ENCODE assay signal across 24 mouse cellular contexts in the genomic region with DNA sequence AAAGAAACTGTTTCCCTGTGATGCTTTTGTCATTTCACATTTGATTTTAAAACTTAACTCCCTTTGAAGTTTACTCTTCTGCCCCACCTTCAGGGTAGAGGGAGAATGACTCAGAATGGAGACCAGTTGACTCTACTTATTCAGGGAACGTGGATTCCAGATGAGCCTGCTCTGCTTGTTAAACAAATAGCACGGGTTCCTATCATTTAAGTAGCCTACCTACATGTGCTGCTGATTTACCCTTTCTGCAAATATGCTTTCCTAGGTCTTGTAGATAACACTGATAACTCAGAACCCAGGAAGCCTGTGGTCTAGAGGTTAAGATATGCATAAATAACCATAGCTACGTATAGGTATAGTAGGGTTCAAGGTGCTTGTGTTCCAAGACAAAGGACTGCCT. TPM values are rescaled to one million over a fixed set of nuclear protein-coding genes. Genes with fewer than 3 reads are reported as not detected.
DNase-seq lines count a peak whose midpoint lies in the region; ATAC-seq and TF ChIP-seq lines count a peak whose summit lies in the region.
"Had no signal": no experiment of that assay in that cellular context is flagged by ENCODE, and none has a peak within 500 bp of the region (broad histone marks: within the 10 kb centered on the region; RNA-seq: fewer than 3 reads in every experiment).

No protein-coding gene starts in this region.

- no peaks in the 10 kb centered on the region for H3K27me3 ChIP-seq in liver, embryonic 14.5 days (ENCODE audit: control insufficient read depth, insufficient read depth, low read length)
- no peaks in the 10 kb centered on the region for H3K27me3 ChIP-seq in liver, postnatal 0 days (ENCODE audit: insufficient read depth, low read length)
- H3K27me3 ChIP-seq in stomach, embryonic 15.5 days (replicated peaks) = no peaks in the 10 kb centered on the region
- H3K27me3 ChIP-seq: forebrain, embryonic 15.5 days; heart, embryonic 13.5 days; megakaryocyte, embryonic 14.5 days; neural tube, embryonic 13.5 days had no signal

- H3K4me2 ChIP-seq in liver, embryonic 14.5 days (ENCODE audit: low read depth) = no peak overlapping the region
- H3K4me2 ChIP-seq in liver, postnatal 0 days (ENCODE audit: low read depth, low read length) = no peak overlapping the region
- H3K4me2 ChIP-seq in stomach, embryonic 15.5 days = no peak overlapping the region
- H3K4me2 ChIP-seq: forebrain, embryonic 15.5 days; heart, embryonic 13.5 days; neural tube, embryonic 13.5 days had no signal

- ATAC-seq in liver, embryonic 14.5 days (ENCODE audit: insufficient read depth) = no peak
- ATAC-seq in liver, postnatal 0 days = no peak
- ATAC-seq in CD4-positive, CD25-positive, alpha-beta regulatory T cell, adult 4 months = peak; percentile 35
- ATAC-seq in stomach, embryonic 15.5 days (ENCODE audit: insufficient read depth, low FRiP score, low read depth) = peak; percentile 67
- ATAC-seq: forebrain, embryonic 15.5 days; lung, postnatal 0 days had no signal

- no peak for TF ChIP-seq CTCF in liver, embryonic 14.5 days (IDR thresholded peaks at IDR 0.05; ENCODE audit: low read depth)
- TF ChIP-seq CTCF in liver, postnatal 0 days (IDR thresholded peaks at IDR 0.05; ENCODE audit: low read depth) = no peak

- H3K9ac ChIP-seq in liver, embryonic 14.5 days (replicated peaks) = no peak overlapping the region
- no peak overlapping the region for H3K9ac ChIP-seq in liver, postnatal 0 days (replicated peaks)
- no peak overlapping the region for H3K9ac ChIP-seq in stomach, embryonic 15.5 days
- H3K9ac ChIP-seq: forebrain, embryonic 15.5 days; heart, embryonic 13.5 days; neural tube, embryonic 13.5 days had no signal

- intact Hi-C loops in left cerebral cortex, postnatal 10 days (cut with DNase I) = no loop called here

- peaks cover 8 to 14% of the 10 kb centered on the region in 2 experiments for H3K4me1 ChIP-seq in liver, embryonic 14.5 days (replicated peaks; ENCODE audit: control insufficient read depth in 2 of 2, insufficient read depth in 2 of 2, low read length in 1 of 2)
- peaks cover 6% of the 10 kb centered on the region for H3K4me1 ChIP-seq in liver, postnatal 0 days (ENCODE audit: insufficient read depth)
- no peaks in the 10 kb centered on the region for H3K4me1 ChIP-seq in stomach, embryonic 15.5 days

- H3K4me3 ChIP-seq in liver, embryonic 14.5 days (ENCODE audit: insufficient read depth in 1 of 2, low read depth in 2 of 2, low read length in 2 of 2) = no peak overlapping the region
- no peak overlapping the region for H3K4me3 ChIP-seq in liver, postnatal 0 days (ENCODE audit: low read depth, low read length)
- H3K4me3 ChIP-seq in stomach, embryonic 15.5 days (replicated peaks) = no peak overlapping the region
- H3K4me3 ChIP-seq: forebrain, embryonic 15.5 days; heart, embryonic 13.5 days; megakaryocyte, embryonic 14.5 days; neural tube, embryonic 13.5 days had no signal

- H3K36me3 ChIP-seq in liver, embryonic 14.5 days (replicated peaks; ENCODE audit: control insufficient read depth, insufficient read depth, low read depth) = no peaks in the 10 kb centered on the region
- H3K36me3 ChIP-seq in liver, postnatal 0 days (replicated peaks; ENCODE audit: insufficient read depth, low read length) = no peaks in the 10 kb centered on the region
- H3K36me3 ChIP-seq in stomach, embryonic 15.5 days = no peaks in the 10 kb centered on the region
- H3K36me3 ChIP-seq: forebrain, embryonic 15.5 days; heart, embryonic 13.5 days; neural tube, embryonic 13.5 days had no signal

- peak in 1 of 3 experiments; percentile 22 for DNase-seq in liver, embryonic 14.5 days (ENCODE audit: low read depth in 3 of 3, low spot score in 3 of 3)
- no peak for DNase-seq in liver, postnatal 0 days
- peak; percentile 43 for DNase-seq in c-Kit-positive CD71-positive TER-119-negative erythroid progenitor cells, embryonic 14.5 days (ENCODE audit: low read depth)
- no peak for DNase-seq in testis, postnatal 14 days (ENCODE audit: low spot score)
- DNase-seq in left cerebral cortex, postnatal 10 days (ENCODE audit: extremely low spot score in 1 of 2, low spot score in 2 of 2) = no peak
- no peak for DNase-seq in frontal cortex, postnatal 14 days (ENCODE audit: low spot score in 2 of 2)
- DNase-seq: adrenal gland, postnatal 36 days; cerebellum, adult 9-11 months; embryo, embryonic 11 days; heart, postnatal 4 days; kidney, adult 8-10 months; kidney, postnatal 4 days; right cerebral cortex, postnatal 14 days; thymus, adult 18-20 months had no signal

- WGBS in liver, embryonic 14.5 days (ENCODE audit: insufficient replicate concordance) = 11% methylated on average over 3 of the region's 3 CpGs
- WGBS in liver, postnatal 0 days (ENCODE audit: insufficient replicate concordance) = 44% methylated on average over 3 of the region's 3 CpGs
- 42% methylated on average over 3 of the region's 3 CpGs for WGBS in stomach, embryonic 15.5 days

- peak; percentile 27; the same call in 1 of the 2 replicates for TF ChIP-seq EP300 in liver, embryonic 14.5 days (IDR thresholded peaks at IDR 0.05; ENCODE audit: low read depth)
- no peak for TF ChIP-seq EP300 in liver, postnatal 0 days (IDR thresholded peaks at IDR 0.05; ENCODE audit: low read depth)

- H3K27ac ChIP-seq in liver, embryonic 14.5 days = no peak overlapping the region
- no peak overlapping the region for H3K27ac ChIP-seq in liver, postnatal 0 days (ENCODE audit: low read depth)
- no peak overlapping the region for H3K27ac ChIP-seq in stomach, embryonic 15.5 days
- H3K27ac ChIP-seq: forebrain, embryonic 15.5 days; heart, embryonic 13.5 days; neural tube, embryonic 13.5 days had no signal

- H3K9me3 ChIP-seq in liver, embryonic 14.5 days (ENCODE audit: control insufficient read depth, low read length) = no peaks in the 10 kb centered on the region
- no peaks in the 10 kb centered on the region for H3K9me3 ChIP-seq in liver, postnatal 0 days (ENCODE audit: low read length)
- H3K9me3 ChIP-seq in stomach, embryonic 15.5 days = no peaks in the 10 kb centered on the region
- H3K9me3 ChIP-seq: forebrain, embryonic 15.5 days; heart, embryonic 13.5 days; megakaryocyte, embryonic 14.5 days; neural tube, embryonic 13.5 days had no signal

RNA-seq across cellular contexts. Expression of a gene that starts 3.7 kb away (rescaled TPM):
- polyA plus RNA-seq in liver, embryonic 14.5 days (2012; rRNA removed) = 8.9 and 11.1 TPM in 2 replicates
- 21.3 and 22.9 TPM in 2 replicates for polyA plus RNA-seq in liver, embryonic 14.5 days (2014; fragmentation: Nextera tagmentation; extraction: Ambion mirVana)
- 8.8 and 9.6 TPM in 2 replicates for polyA plus RNA-seq in liver, postnatal 0 days (2015; fragmentation: Nextera tagmentation; extraction: Ambion mirVana)
- under 1 TPM; 0.70 to 0.71 TPM for polyA plus RNA-seq in CD4-positive, CD25-positive, alpha-beta regulatory T cell, adult 4 months (2017; shearing (Covaris generic))
- polyA plus RNA-seq in stomach, embryonic 15.5 days (2015; fragmentation: Nextera tagmentation; extraction: Ambion mirVana) = 19.3 and 19.9 TPM in 2 replicates
- under 1 TPM in 1 of 2 experiments, not detected in 1; 0.22 TPM for total RNA-seq in left cerebral cortex, postnatal 10 days (2021)
- total RNA-seq: gastrocnemius, adult 18-20 months; left cerebral cortex, postnatal 25 days; liver, adult 2 months had no signal
- polyA plus RNA-seq: liver, adult 2 months had no signal

RNA-seq across cellular contexts. Expression of a gene that starts 5.9 kb away (rescaled TPM):
- polyA plus RNA-seq in liver, embryonic 14.5 days (2012; rRNA removed) = 977 and 1,778 TPM in 2 replicates
- 1,444 and 1,541 TPM in 2 replicates for polyA plus RNA-seq in liver, embryonic 14.5 days (2014; fragmentation: Nextera tagmentation; extraction: Ambion mirVana)
- 1,274 and 1,279 TPM in 2 replicates for polyA plus RNA-seq in liver, postnatal 0 days (2015; fragmentation: Nextera tagmentation; extraction: Ambion mirVana)
- polyA plus RNA-seq in CD4-positive, CD25-positive, alpha-beta regulatory T cell, adult 4 months (2017; shearing (Covaris generic)) = 1,000 to 10,000 TPM; 2,079 to 4,258 TPM
- polyA plus RNA-seq in stomach, embryonic 15.5 days (2015; fragmentation: Nextera tagmentation; extraction: Ambion mirVana) = 1,494 and 1,720 TPM in 2 replicates
- 1,000 to 10,000 TPM; 1,162 to 1,211 TPM for total RNA-seq in left cerebral cortex, postnatal 10 days (2021)

RNA-seq across cellular contexts. Expression of a gene that starts 19.0 kb away (rescaled TPM):
- 286 and 515 TPM in 2 replicates for polyA plus RNA-seq in liver, embryonic 14.5 days (2012; rRNA removed)
- 614 and 643 TPM in 2 replicates for polyA plus RNA-seq in liver, embryonic 14.5 days (2014; fragmentation: Nextera tagmentation; extraction: Ambion mirVana)
- polyA plus RNA-seq in liver, postnatal 0 days (2015; fragmentation: Nextera tagmentation; extraction: Ambion mirVana) = 543 and 555 TPM in 2 replicates
- 100 to 1,000 TPM; 393 to 542 TPM for polyA plus RNA-seq in CD4-positive, CD25-positive, alpha-beta regulatory T cell, adult 4 months (2017; shearing (Covaris generic))
- polyA plus RNA-seq in stomach, embryonic 15.5 days (2015; fragmentation: Nextera tagmentation; extraction: Ambion mirVana) = 720 and 730 TPM in 2 replicates
- 100 to 1,000 TPM; 205 to 218 TPM for total RNA-seq in left cerebral cortex, postnatal 10 days (2021)

RNA-seq across cellular contexts. Expression of a gene that starts 19.1 kb away (rescaled TPM):
- polyA plus RNA-seq in liver, embryonic 14.5 days (2012; rRNA removed) = 9.2 and 11.0 TPM in 2 replicates
- polyA plus RNA-seq in liver, embryonic 14.5 days (2014; fragmentation: Nextera tagmentation; extraction: Ambion mirVana) = 23.3 and 24.1 TPM in 2 replicates
- polyA plus RNA-seq in liver, postnatal 0 days (2015; fragmentation: Nextera tagmentation; extraction: Ambion mirVana) = 23.1 and 25.0 TPM in 2 replicates
- polyA plus RNA-seq in CD4-positive, CD25-positive, alpha-beta regulatory T cell, adult 4 months (2017; shearing (Covaris generic)) = 10 to 100 TPM in 1 of 2 experiments, 1 to 10 TPM in 1; 7.0 to 18.8 TPM
- polyA plus RNA-seq in stomach, embryonic 15.5 days (2015; fragmentation: Nextera tagmentation; extraction: Ambion mirVana) = 63.6 and 67.4 TPM in 2 replicates
- 10 to 100 TPM; 33.6 to 35.6 TPM for total RNA-seq in left cerebral cortex, postnatal 10 days (2021)

RNA-seq across cellular contexts. Expression of a gene that starts 32.0 kb away (rescaled TPM):
- polyA plus RNA-seq in liver, embryonic 14.5 days (2012; rRNA removed) = 4.9 TPM in 2 replicates
- 15.7 and 19.1 TPM in 2 replicates for polyA plus RNA-seq in liver, embryonic 14.5 days (2014; fragmentation: Nextera tagmentation; extraction: Ambion mirVana)
- 9.1 and 10.2 TPM in 2 replicates for polyA plus RNA-seq in liver, postnatal 0 days (2015; fragmentation: Nextera tagmentation; extraction: Ambion mirVana)
- polyA plus RNA-seq in CD4-positive, CD25-positive, alpha-beta regulatory T cell, adult 4 months (2017; shearing (Covaris generic)) = 10 to 100 TPM in 1 of 2 experiments, 1 to 10 TPM in 1; 8.3 to 10.7 TPM
- polyA plus RNA-seq in stomach, embryonic 15.5 days (2015; fragmentation: Nextera tagmentation; extraction: Ambion mirVana) = 26.4 and 28.3 TPM in 2 replicates
- total RNA-seq in left cerebral cortex, postnatal 10 days (2021) = 1 to 10 TPM; 5.7 to 7.1 TPM

Comparison
In these comparisons a context has a peak if more than half of its experiments do, and no peak if none do; other contexts are left out.
1. ATAC-seq: peak in CD4-positive, CD25-positive, alpha-beta regulatory T cell, adult 4 months (single experiment) and stomach, embryonic 15.5 days (single experiment); none in liver, embryonic 14.5 days (single experiment) and liver, postnatal 0 days (single experiment).